Mouse (Mus musculus) forebrain, embryonic 13.5 days (tissue): Measurements from ENCODE around the gene S100z. TPM values are rescaled to one million over a fixed set of nuclear protein-coding genes. Genes with fewer than 3 reads are reported as not detected.
A peak's percentile ranks its signal among the peaks of the same experiment; 100 is the strongest.

Source experiments
- ATAC-seq: fragments of 200-750 bp; cut with Nextera tagmentation; 2 replicates; pipeline ENCODE4 v1.8.0; 2017
- H3K27ac ChIP-seq: fragments of 300-500 bp; sonication (generic); 2 replicates; pipeline ENCODE4 v1.5.1; 2015; ENCODE audit warnings: inconsistent platforms, mild to moderate bottlenecking, moderate library complexity
- H3K27me3 ChIP-seq: fragments of 300-500 bp; sonication (generic); 2 replicates; pipeline ENCODE4 v1.6.1; 2015; ENCODE audit warnings: mild to moderate bottlenecking, inconsistent platforms
- H3K36me3 ChIP-seq: fragments of 300-500 bp; sonication (generic); 2 replicates; pipeline ENCODE4 v1.6.1; 2015; ENCODE audit warnings: mild to moderate bottlenecking, inconsistent platforms; ENCODE audit not compliant: poor library complexity, severe bottlenecking
- H3K4me1 ChIP-seq: fragments of 300-500 bp; sonication (generic); 2 replicates; pipeline ENCODE4 v1.6.1; 2015; ENCODE audit warnings: inconsistent platforms
- H3K4me2 ChIP-seq: fragments of 300-500 bp; sonication (generic); 2 replicates; pipeline ENCODE4 v1.6.1; 2015; ENCODE audit warnings: inconsistent platforms, mild to moderate bottlenecking, moderate library complexity
- H3K4me3 ChIP-seq: fragments of 300-500 bp; sonication (generic); 2 replicates; pipeline ENCODE4 v1.5.1; 2015; ENCODE audit warnings: mild to moderate bottlenecking, inconsistent platforms
- H3K9ac ChIP-seq: fragments of 300-500 bp; sonication (generic); 2 replicates; pipeline ENCODE4 v1.6.1; 2015; ENCODE audit warnings: mild to moderate bottlenecking, inconsistent platforms
- H3K9me3 ChIP-seq: fragments of 300-500 bp; sonication (generic); replicated peaks from 2 replicates; pipeline ENCODE4 v1.6.1; 2016; ENCODE audit warnings: inconsistent platforms
- WGBS: fragments of 180-500 bp; shearing (Covaris S2); methylation state at CpG from one replicate; pipeline ENCODE4 v1.1.7; 2015; 5-methylcytosine and 5-hydroxymethylcytosine counted together
- polyA plus RNA-seq: library from polyadenylated mRNA; unstranded; fragments of >200 nt; fragmentation: Nextera tagmentation; extraction: Ambion mirVana; gene quantifications from 2 replicates; pipeline ENCODE4 v1.2.1, GENCODE M21; 2015

S100z gene
- polyA plus RNA-seq, 1 experiment from 2014 or later: not detected

- Histone ChIP-seq H3K4me2 (peak overlapping the region; percentile 94), H3K4me1 (peaks cover 20% of the 10 kb centered on the region), H3K27me3 (peaks cover 28% of the 10 kb centered on the region), H3K36me3 (no peaks in the 10 kb centered on the region), H3K9ac (peak overlapping the region; percentile 60), H3K27ac (no peak overlapping the region), H3K4me3 (peak overlapping the region; percentile 45), H3K9me3 (no peaks in the 10 kb centered on the region)
- peak; percentile 66 for ATAC-seq
- WGBS: under 1% methylated on average over 46 of the region's 46 CpGs
These were observed 34.9 kb downstream of the S100z start for GRCm38 (mm10) chr13:95443376-95444233.

GRCm38 (mm10) chr13:95442901-95443300, 35.6 kb downstream of the S100z start:
- Histone ChIP-seq H3K9me3 (no peaks in the 10 kb centered on the region), H3K9ac (no peak overlapping the region), H3K27ac (no peak overlapping the region), H3K36me3 (no peaks in the 10 kb centered on the region), H3K4me2 (peak overlapping the region; percentile 94), H3K4me3 (peak overlapping the region; percentile 45; the same call in 1 of the 2 replicates), H3K27me3 (peaks cover 28% of the 10 kb centered on the region), H3K4me1 (peaks cover 20% of the 10 kb centered on the region)
- WGBS: 14% methylated on average over 4 of the region's 4 CpGs
- ATAC-seq: no peak

DNA sequence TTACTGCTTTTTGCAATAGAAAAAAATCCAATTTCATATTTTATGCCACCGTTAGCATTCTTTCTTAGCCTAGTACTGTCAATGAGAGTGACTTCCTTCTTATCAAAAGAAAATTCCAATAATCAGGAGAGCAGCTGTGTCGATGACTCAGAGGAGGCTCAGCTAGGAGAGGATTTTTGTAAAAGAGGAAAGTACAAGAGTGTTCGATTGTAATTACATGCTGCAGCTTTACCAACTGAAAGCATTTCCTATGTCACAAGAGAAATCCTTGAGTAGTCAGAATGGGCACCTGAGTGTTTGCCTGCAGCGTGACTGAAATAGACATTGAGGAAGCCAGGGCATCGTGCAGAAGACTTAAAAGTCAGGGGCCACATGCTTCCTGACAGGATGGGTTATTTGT, 39.0 kb downstream of the S100z start:
- ATAC-seq: no peak
- Histone ChIP-seq H3K27me3 (peaks cover 15% of the 10 kb centered on the region), H3K27ac (no peak overlapping the region), H3K4me1 (peaks cover 18% of the 10 kb centered on the region), H3K9ac (no peak overlapping the region), H3K4me2 (no peak overlapping the region), H3K4me3 (no peak overlapping the region), H3K36me3 (no peaks in the 10 kb centered on the region), H3K9me3 (no peaks in the 10 kb centered on the region)
- WGBS: 84% methylated on average over 5 of the region's 5 CpGs

GRCm38 (mm10) chr13:95431760-95432159, 46.8 kb downstream of the S100z start:
- no peaks in the 10 kb centered on the region for H3K9me3 ChIP-seq
- 86% methylated on average over 10 of the region's 10 CpGs for WGBS
- no peaks in the 10 kb centered on the region for H3K36me3 ChIP-seq
- no peaks in the 10 kb centered on the region for H3K27me3 ChIP-seq
- ATAC-seq: no peak
- no peak overlapping the region for H3K27ac ChIP-seq
- H3K4me2 ChIP-seq: no peak overlapping the region
- no peak overlapping the region for H3K4me3 ChIP-seq
- peaks cover 5% of the 10 kb centered on the region; the same call in 1 of the 2 replicates for H3K4me1 ChIP-seq
- no peak overlapping the region for H3K9ac ChIP-seq

DNA sequence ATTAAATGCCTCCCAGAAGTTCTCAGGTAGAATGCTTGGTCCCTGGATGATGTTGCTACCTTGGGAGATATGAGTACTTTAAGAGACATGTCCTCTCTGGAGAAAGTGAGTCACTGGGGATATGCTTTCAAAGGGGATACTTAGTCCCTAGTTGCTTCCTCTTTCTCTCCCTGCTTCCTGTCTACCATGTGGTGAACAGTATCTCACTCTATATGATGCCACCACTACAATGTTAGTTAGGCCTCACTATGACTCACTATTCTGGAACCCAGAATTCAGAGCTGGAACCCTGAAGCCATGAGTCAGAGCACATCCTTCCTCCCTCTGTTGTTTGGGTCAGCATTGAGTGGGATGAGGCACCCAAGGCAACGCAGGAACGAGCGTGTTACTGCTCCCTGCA, 51.0 kb downstream of the S100z start:
- H3K9ac ChIP-seq: no peak overlapping the region
- H3K4me2 ChIP-seq: no peak overlapping the region
- peaks cover 16% of the 10 kb centered on the region for H3K4me1 ChIP-seq
- H3K4me3 ChIP-seq: no peak overlapping the region
- no peak for ATAC-seq
- no peak overlapping the region for H3K27ac ChIP-seq
- H3K36me3 ChIP-seq: no peaks in the 10 kb centered on the region
- no peaks in the 10 kb centered on the region for H3K27me3 ChIP-seq
- WGBS: 86% methylated on average over 3 of the region's 3 CpGs
- H3K9me3 ChIP-seq: no peaks in the 10 kb centered on the region

Other genes starting within 250 kb of the S100z start
- 2.3 and 3.8 TPM in 2 replicates for gene Pde8b, start 228.4 kb downstream of the S100z start, polyA plus RNA-seq
- 49.7 and 53.6 TPM in 2 replicates for gene Zbed3, start 155.1 kb downstream of the S100z start, polyA plus RNA-seq
- 41.7 and 42.0 TPM in 2 replicates for gene Aggf1, start 103.4 kb downstream of the S100z start, polyA plus RNA-seq
- gene Crhbp, start 33.8 kb downstream of the S100z start, polyA plus RNA-seq: 0.37 TPM in 2 replicates
- gene F2rl1, start 46.5 kb upstream of the S100z start, polyA plus RNA-seq: 0.08 TPM in 1 of 2 replicates, not detected in the other
- 92.3 and 95.1 TPM in 2 replicates for gene F2r, start 139.8 kb upstream of the S100z start, polyA plus RNA-seq
- 0.52 and 0.58 TPM in 2 replicates for gene F2rl2, start 218.1 kb upstream of the S100z start, polyA plus RNA-seq